Comparison of ENCODE assay signal across 21 mouse cellular contexts in genomic region chr5:95918491-95918890, GRCm38 (mm10). TPM values are rescaled to one million over a fixed set of nuclear protein-coding genes. Genes with fewer than 3 reads are reported as not detected.
"Had no signal": no experiment of that assay in that cellular context is flagged by ENCODE, and none has a peak within 500 bp of the region (broad histone marks: within the 10 kb centered on the region; RNA-seq: fewer than 3 reads in every experiment).

No protein-coding gene starts in this region.

- H3K4me3 ChIP-seq: lung, embryonic 15.5 days; megakaryocyte, embryonic 14.5 days; midbrain, embryonic 13.5 days; midbrain, embryonic 15.5 days; neural tube, embryonic 12.5 days; stomach, embryonic 15.5 days had no signal

- H3K27me3 ChIP-seq: lung, embryonic 15.5 days; megakaryocyte, embryonic 14.5 days; midbrain, embryonic 13.5 days; midbrain, embryonic 15.5 days; neural tube, embryonic 12.5 days; stomach, embryonic 15.5 days had no signal

- H3K9ac ChIP-seq: liver, postnatal 0 days; lung, embryonic 15.5 days; midbrain, embryonic 13.5 days; midbrain, embryonic 15.5 days; neural tube, embryonic 12.5 days; stomach, embryonic 15.5 days had no signal

- H3K36me3 ChIP-seq: lung, embryonic 15.5 days; midbrain, embryonic 13.5 days; midbrain, embryonic 15.5 days; neural tube, embryonic 12.5 days; stomach, embryonic 15.5 days had no signal

- DNase-seq: liver, postnatal 0 days; lung, adult 2 months; lung, postnatal 10 days; lung, postnatal 36 days; right cerebral cortex, postnatal 14 days; thymus, adult 2 months; thymus, postnatal 25 days; thymus, postnatal 4 days had no signal

- H3K27ac ChIP-seq: lung, embryonic 15.5 days; macrophage; midbrain, embryonic 13.5 days; midbrain, embryonic 15.5 days; neural tube, embryonic 12.5 days; stomach, embryonic 15.5 days; stomach, postnatal 0 days had no signal

- ATAC-seq: liver, postnatal 0 days; midbrain, embryonic 13.5 days; midbrain, embryonic 15.5 days had no signal

- H3K4me1 ChIP-seq: lung, embryonic 15.5 days; megakaryocyte, embryonic 14.5 days; midbrain, embryonic 13.5 days; midbrain, embryonic 15.5 days; neural tube, embryonic 12.5 days; stomach, embryonic 15.5 days had no signal

- H3K9me3 ChIP-seq: lung, embryonic 15.5 days; midbrain, embryonic 13.5 days; neural tube, embryonic 12.5 days; stomach, embryonic 15.5 days had no signal

- H3K4me2 ChIP-seq: lung, embryonic 15.5 days; midbrain, embryonic 11.5 days; midbrain, embryonic 13.5 days; midbrain, embryonic 15.5 days; neural tube, embryonic 12.5 days; stomach, embryonic 15.5 days had no signal

RNA-seq across cellular contexts. Expression of gene Cxcl13, which starts 38.3 kb away (rescaled TPM):
- total RNA-seq: megakaryocyte progenitor cell, adult 5-6 weeks; monocyte, adult 5-6 weeks; neutrophil, adult 5-6 weeks had no signal
- polyA plus RNA-seq: macrophage; midbrain, embryonic 11.5 days; midbrain, embryonic 13.5 days; midbrain, embryonic 15.5 days; testis, adult 2 months had no signal
